Mouse (Mus musculus) left cerebral cortex, adult 8-10 months (tissue): ENCODE results near the gene Lrrtm4. TPM values are rescaled to one million over a fixed set of nuclear protein-coding genes. Genes with fewer than 3 reads are reported as not detected.
A peak's percentile ranks its signal among the peaks of the same experiment; 100 is the strongest.

ENCODE experiments used
- DNase-seq, 2 experiments: peaks; one replicate each; pipeline ENCODE4 v3.0.0; 2022; ENCODE audit warnings: low spot score in 2 of 2
- total RNA-seq, 4 experiments: library from RNA; stranded (reverse); gene quantifications; 2 replicates each; pipeline ENCODE4 v1.2.4; 2022

The Lrrtm4 gene
- total RNA-seq, 4 experiments from 2014 or later = 47.8 to 59.9 (median 55.6) TPM

GRCm38 (mm10) chr6:80303568-80303967, 284.9 kb downstream of the Lrrtm4 start:
- no peak for DNase-seq

DNA sequence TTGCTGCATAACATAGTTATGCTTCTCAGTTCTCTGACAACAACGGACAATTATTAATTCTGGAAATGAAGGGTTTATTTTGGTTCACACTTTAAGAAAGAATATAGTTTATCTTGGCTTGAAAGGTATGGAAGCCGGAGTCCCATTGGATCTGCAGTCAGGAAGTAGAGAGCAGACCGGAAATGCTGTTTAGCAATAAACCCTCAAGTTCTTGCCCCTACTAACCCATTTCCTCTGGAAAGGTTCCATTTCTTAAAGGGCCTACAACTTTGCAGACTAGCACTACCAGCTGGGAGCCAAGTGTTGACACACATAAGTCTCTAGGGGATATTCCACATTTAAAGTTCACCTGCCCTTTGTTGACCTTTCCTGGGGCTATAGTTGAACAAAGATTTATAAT, 309.7 kb downstream of the Lrrtm4 start:
- no peak for DNase-seq

DNA sequence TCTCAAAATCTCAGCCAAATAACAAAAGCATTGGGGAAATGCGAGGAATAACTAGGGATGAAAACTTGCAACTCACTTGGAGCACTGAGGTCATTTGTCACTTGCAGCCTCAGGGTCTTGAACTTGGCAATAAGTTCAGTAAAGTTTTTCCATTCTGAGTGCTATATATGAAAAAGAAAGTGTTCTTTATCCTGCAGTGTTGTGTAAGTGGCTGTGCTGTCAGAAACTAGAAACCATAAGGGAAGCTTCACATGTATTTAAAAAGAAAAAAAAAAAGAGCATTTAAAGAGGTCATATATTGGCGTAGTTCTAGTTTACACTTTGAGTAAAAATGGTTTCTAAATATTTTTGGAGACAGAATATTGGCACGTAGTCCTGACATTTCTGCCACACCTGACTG, 313.1 kb downstream of the Lrrtm4 start:
- DNase-seq = no peak

GRCm38 (mm10) chr6:80352307-80352706, 333.6 kb downstream of the Lrrtm4 start:
- no peak for DNase-seq

- DNase-seq = no peak
These were observed 338.4 kb downstream of the Lrrtm4 start for GRCm38 (mm10) chr6:80357092-80357491.

DNA sequence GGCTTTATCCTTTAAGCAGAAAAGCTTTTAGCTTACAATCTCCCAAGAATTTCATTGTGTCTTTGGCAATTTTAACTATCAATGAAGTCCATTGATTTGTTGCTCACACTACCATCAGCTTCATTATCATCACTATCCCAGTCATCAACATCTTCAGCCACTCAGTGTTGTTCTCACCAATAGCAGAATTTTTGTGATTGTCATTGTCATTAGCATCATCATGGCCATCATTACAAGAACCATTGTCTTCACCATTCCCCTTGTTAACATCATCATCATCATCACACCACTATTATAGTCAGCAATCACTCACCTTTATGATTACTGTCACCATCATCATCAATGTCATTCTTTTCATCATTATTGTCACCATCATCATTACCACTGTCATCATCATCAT, 344.9 kb downstream of the Lrrtm4 start:
- DNase-seq = no peak

- no peak for DNase-seq
These were observed 347.9 kb downstream of the Lrrtm4 start for GRCm38 (mm10) chr6:80366532-80366931.

- no peak for DNase-seq
These were observed 370.9 kb downstream of the Lrrtm4 start for GRCm38 (mm10) chr6:80389571-80389970.

DNA sequence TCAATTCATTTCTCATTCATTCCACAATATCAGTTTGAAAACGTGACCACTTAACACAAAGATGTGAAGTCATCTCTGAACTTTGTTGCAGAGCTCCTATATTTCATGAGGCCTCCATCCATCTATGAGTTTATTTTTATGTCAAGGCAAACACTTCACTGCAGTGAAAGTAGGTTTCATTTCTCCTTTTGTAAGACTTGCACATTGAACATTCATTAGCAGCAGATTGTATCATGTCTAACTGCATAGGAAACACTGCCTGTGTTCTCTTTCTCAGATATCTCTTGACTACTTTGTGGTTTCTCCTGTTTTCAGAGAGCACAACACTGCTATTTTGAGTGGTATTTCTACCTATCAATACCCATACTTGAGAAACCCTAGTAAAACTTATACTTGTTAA, 388.1 kb downstream of the Lrrtm4 start:
- DNase-seq = no peak

DNA sequence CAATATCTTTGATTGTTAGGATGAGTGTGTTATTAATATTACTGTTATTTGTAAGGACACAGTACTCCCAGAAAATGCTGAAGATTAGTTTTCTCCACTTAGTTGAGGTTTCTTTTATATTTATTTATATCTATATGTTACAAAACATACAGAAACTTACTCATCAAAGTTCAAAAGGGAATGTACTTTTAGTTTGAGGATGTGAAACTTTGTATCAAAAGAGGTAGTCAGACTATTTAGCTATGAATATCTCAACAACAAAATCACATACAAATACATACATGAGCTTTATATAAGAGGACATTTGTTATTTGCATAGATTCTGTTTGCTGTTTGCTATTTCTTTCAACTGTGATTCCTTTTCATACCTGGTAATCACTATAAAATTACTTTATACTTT, 421.5 kb downstream of the Lrrtm4 start:
- DNase-seq = no peak

DNA sequence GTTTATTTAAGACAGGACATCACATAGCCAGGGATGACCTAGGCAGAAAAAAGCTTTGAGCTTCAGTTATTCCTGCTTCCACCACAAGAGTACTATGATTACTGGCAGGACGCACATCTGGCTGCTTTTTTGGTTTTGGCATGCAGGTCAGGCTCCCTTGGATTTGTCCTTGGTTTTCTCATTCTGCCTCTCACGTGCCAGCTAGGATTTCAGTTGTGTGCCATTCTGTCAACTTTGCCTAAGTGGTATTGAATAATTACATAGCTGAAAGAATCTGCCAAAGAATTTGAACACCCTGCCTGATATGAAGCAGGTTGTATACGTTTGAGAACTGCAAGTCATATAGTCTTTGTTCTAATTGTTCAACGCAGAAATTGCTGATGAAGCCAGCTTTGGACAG, 451.9 kb downstream of the Lrrtm4 start:
- DNase-seq = no peak

DNA sequence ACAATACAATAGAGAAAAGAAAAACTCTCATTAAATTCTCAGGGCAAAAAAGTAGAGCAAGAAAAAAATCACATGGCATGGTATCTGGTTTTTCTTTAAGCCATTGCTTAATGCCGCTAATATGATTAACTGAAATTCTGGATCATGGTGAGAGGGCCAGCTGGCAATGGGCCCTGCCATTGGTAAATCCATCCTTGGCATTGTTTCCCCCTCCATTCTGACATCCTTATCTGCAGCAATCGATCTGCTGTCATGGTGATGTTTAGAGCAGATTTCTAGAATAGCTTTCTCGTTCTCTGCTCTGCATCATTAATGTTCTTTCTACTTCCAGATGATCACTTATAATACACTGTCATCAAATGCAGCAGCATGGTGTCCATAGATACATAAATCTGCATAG, 457.5 kb downstream of the Lrrtm4 start:
- DNase-seq = no peak

GRCm38 (mm10) chr6:80545017-80545416, 526.3 kb downstream of the Lrrtm4 start:
- DNase-seq = no peak

DNA sequence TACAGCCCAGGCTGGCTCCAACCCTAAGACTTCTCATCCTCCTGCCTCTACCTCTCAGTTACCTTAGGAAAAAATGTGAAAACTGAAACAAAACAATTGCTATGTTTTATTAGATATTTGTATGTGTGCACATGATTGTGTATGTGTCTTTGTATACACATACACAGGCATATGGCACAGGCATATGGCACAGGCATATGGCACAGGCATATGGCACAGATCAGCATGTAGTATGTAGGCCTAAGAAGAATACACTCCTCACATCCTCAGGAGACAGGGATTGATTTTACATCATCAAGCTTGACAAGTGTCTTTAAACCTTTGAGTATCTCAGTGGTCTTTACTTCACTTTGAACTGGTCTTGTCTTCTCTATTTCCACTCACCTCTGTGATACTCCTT, 531.2 kb downstream of the Lrrtm4 start:
- DNase-seq = no peak

- no peak for DNase-seq
These were observed 534.7 kb downstream of the Lrrtm4 start for GRCm38 (mm10) chr6:80553398-80553797.

- DNase-seq = no peak
These were observed 536.3 kb downstream of the Lrrtm4 start for GRCm38 (mm10) chr6:80554991-80555390.

- DNase-seq = no peak
These were observed 558.5 kb downstream of the Lrrtm4 start for GRCm38 (mm10) chr6:80577227-80577626.

- no peak for DNase-seq
These were observed 563.5 kb downstream of the Lrrtm4 start for GRCm38 (mm10) chr6:80582225-80582624.

DNA sequence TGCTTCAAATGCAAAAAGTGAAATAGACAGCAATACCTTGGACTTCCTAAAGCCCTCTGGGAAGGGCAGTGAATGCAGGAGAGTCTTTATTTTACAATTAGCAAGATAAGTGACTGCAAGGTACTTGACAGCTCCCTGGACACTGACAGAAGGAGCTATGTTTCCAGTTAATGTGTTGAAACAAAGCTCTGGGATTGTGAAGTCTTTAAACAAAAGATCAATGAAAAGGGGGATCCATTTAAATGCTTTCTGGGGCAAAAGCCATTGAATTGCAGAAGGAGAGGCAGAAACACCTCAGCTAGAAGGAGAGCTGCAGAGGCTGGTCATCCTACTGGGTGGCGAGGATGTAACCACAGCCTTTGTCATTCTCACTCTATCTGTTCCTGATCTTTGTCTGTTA, 571.1 kb downstream of the Lrrtm4 start:
- DNase-seq = no peak

- no peak for DNase-seq
These were observed 600.8 kb downstream of the Lrrtm4 start for GRCm38 (mm10) chr6:80619508-80619907.

- DNase-seq = peak in 1 of 2 experiments; percentile 13
These were observed 604.1 kb downstream of the Lrrtm4 start for GRCm38 (mm10) chr6:80622676-80623334.

DNA sequence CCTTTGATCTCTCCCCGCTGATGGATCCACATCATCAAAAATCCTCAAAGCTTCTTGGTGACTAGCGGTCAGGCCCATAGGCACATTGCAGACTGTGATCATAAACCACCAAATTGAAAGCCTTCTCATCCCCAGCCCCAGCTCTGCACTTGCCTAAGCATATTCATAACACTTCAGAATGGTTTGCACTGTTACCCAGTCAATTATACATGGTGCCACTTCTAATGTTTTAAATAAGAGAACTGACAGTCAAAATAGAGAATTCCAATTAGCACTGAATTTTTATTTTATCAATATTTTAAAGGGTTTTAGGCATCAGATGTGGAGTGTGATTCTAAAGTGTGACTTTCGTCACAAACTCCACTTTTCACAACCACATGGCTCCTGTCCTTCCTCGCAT, 606.8 kb downstream of the Lrrtm4 start:
- no peak for DNase-seq

- peak in 1 of 2 experiments; percentile 7 for DNase-seq
These were observed 644.1 kb downstream of the Lrrtm4 start for GRCm38 (mm10) chr6:80662729-80663128.

DNA sequence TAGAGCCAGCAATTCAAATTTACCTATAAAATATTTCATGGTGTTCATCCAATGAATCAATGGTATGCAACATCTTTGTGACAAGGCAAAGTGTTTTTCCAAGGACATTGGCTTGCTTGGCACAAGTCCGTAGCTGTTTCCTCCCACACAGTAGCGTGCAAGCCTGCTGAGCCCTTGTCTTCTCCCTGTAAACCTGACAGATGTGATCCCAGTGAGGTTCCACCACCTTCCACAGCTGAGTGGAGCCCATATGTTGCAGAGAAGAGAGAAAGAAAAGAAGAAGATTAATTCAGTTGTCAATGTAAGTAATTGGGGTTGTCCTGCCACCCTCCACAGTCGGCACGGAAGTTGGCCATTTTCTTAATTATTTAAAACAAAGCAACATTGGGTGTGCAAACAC, 645.4 kb downstream of the Lrrtm4 start:
- no peak for DNase-seq
